Mouse (Mus musculus) embryonic facial prominence, embryonic 13.5 days (tissue): ENCODE data around the gene Ebi3. TPM values are rescaled to one million over a fixed set of nuclear protein-coding genes. Genes with fewer than 3 reads are reported as not detected.
"Not testable (repeated sequence)": the region's sequence is repeated elsewhere in the genome, so short reads cannot be mapped to it uniquely, and the experiment has no call there.

Experiments used
- ATAC-seq: fragments of 200-750 bp; cut with Nextera tagmentation; 2 replicates; pipeline ENCODE4 v1.8.0; 2017; ENCODE audit warnings: low read depth; ENCODE audit not compliant: insufficient number of reproducible peaks, insufficient read depth, low FRiP score, low TSS enrichment
- H3K27ac ChIP-seq: fragments of 300-500 bp; sonication (generic); 2 replicates; pipeline ENCODE4 v1.5.1; 2015; ENCODE audit warnings: moderate library complexity, mild to moderate bottlenecking, inconsistent platforms
- H3K27me3 ChIP-seq: fragments of 300-500 bp; sonication (generic); 2 replicates; pipeline ENCODE4 v1.6.1; 2015; ENCODE audit warnings: mild to moderate bottlenecking, inconsistent platforms
- H3K36me3 ChIP-seq: fragments of 300-500 bp; sonication (generic); 2 replicates; pipeline ENCODE4 v1.6.1; 2015; ENCODE audit warnings: mild to moderate bottlenecking, inconsistent platforms
- H3K4me1 ChIP-seq: fragments of 300-500 bp; sonication (generic); 2 replicates; pipeline ENCODE4 v1.6.1; 2015; ENCODE audit warnings: inconsistent platforms
- H3K4me2 ChIP-seq: fragments of 300-500 bp; sonication (generic); 2 replicates; pipeline ENCODE4 v1.6.1; 2015; ENCODE audit warnings: moderate library complexity, mild to moderate bottlenecking, inconsistent platforms
- H3K4me3 ChIP-seq: fragments of 300-500 bp; sonication (generic); 2 replicates; pipeline ENCODE4 v1.5.1; 2015; ENCODE audit warnings: mild to moderate bottlenecking, inconsistent platforms
- H3K9ac ChIP-seq: fragments of 300-500 bp; sonication (generic); 2 replicates; pipeline ENCODE4 v1.6.1; 2015; ENCODE audit warnings: mild to moderate bottlenecking, inconsistent platforms
- H3K9me3 ChIP-seq: fragments of 300-500 bp; sonication (generic); 2 replicates; pipeline ENCODE4 v1.6.1; 2016; ENCODE audit warnings: inconsistent platforms
- WGBS: fragments of 180-500 bp; shearing (Covaris S2); methylation state at CpG from one replicate; pipeline ENCODE4 v1.1.7; 2015; ENCODE audit warnings: mixed read lengths; 5-methylcytosine and 5-hydroxymethylcytosine counted together
- polyA plus RNA-seq: library from polyadenylated mRNA; unstranded; fragments of >200 nt; fragmentation: Nextera tagmentation; extraction: Ambion mirVana; gene quantifications from 2 replicates; pipeline ENCODE4 v1.2.1, GENCODE M21; 2015

Gene Ebi3
- 1.3 and 1.9 TPM in 2 replicates for polyA plus RNA-seq

DNA sequence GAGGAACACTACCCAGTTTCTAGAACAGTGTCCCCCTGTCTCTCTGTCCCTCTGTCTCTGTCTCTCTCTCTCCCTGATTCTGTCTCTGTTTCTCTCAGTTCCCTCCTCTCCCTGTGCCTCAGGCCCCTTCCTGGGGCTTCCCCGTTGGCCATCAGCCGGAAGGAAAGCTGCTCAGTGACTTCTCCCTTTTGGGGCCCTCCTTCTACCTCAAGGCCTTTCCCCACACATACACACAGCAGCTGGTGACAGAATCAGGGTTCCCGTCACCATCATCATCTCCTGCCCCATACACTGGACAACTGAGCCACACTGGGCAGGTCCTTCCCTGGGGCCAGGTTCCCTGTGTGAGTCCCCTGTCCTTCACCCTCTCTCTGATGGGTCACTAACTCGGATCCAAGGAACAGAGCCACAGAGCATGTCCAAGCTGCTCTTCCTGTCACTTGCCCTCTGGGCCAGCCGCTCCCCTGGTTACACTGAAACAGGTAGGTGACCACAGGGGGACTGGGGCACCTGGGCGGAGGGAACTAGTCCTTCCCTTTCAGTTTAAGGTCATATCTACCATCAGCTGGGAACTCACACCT is at the start of gene Ebi3:
Ebi3 (plus strand) TSS at position 194 of the 581 bp plus-strand sequence.
- Histone ChIP-seq H3K4me1 (peaks cover 15% of the 10 kb centered on the region), H3K4me3 (no peak within 1 kb of the TSS), H3K4me2 (no peak within 1 kb of the TSS), H3K36me3 (no peaks in the 10 kb centered on the region), H3K27me3 (peaks cover 26% of the 10 kb centered on the region), H3K9ac (no peak within 1 kb of the TSS), H3K9me3 (no peaks in the 10 kb centered on the region), H3K27ac (no peak within 1 kb of the TSS)
- WGBS, result 68% methylated on average over 6 of the region's 6 CpGs
- ATAC-seq, result no peak

DNA sequence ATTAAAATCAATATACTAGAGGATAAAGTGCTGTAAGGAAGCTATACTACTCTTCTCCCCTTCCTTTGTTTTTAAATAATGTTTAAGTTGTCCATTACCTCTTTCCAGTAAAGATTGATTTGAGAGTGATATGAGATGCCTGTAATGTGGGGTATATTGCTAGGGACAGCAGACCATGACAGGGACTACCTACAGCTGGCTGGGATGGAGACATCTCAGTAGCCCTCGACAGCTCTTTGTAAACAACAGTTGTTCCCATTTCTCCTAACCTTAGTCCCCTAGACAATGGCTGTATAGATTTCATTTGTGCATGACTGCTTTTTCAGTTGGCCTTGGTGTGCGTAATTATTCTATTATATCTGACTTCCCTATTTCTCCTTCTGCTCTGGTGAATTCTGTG is 49.4 kb upstream of the Ebi3 start:
- 65% methylated on average over 2 of the region's 2 CpGs for whole genome bisulfite sequencing
- no peaks in the 10 kb centered on the region for H3K27me3 ChIP-seq

DNA sequence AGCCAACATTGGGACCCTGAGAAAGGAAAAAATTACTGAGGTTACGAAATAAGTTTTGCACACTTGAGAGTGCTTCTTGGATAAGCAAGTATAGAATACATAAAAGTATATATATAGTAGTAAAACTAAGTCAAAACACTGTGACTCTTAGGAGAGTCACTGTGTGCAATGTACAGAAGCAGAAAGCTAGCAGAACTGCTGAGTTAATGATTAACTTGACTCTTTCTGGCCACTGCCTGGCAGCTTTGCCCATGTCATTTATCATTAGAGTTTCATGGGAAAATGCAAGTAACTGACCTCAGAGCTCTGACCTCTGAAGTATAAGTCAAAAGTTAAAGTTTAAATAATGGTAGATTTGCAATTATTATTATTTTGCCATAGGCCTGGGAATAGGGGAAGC is 48.8 kb upstream of the Ebi3 start:
- no peaks in the 10 kb centered on the region for H3K27me3 ChIP-seq
- H3K27ac ChIP-seq, result no peak overlapping the region
- no peaks in the 10 kb centered on the region for H3K4me1 ChIP-seq
- H3K4me2 ChIP-seq, result no peak overlapping the region
- no peaks in the 10 kb centered on the region for H3K36me3 ChIP-seq
- 81% methylated on average over 1 of the region's 1 CpGs for WGBS
- H3K4me3 ChIP-seq, result no peak overlapping the region
- ATAC-seq, result no peak
- H3K9ac ChIP-seq, result no peak overlapping the region
- H3K9me3 ChIP-seq, result 0 out of 2 replicates have a peak, but pooled peaks cover 3% of the 10 kb centered on the region

More for the DNA sequence above, 49.4 kb upstream of the Ebi3 start:
- Histone ChIP-seq H3K27ac (no peak overlapping the region), H3K9ac (no peak overlapping the region), H3K9me3 (peaks cover 8% of the 10 kb centered on the region; the same call in 1 of the 2 replicates), H3K4me1 (no peaks in the 10 kb centered on the region), H3K36me3 (peaks cover 5% of the 10 kb centered on the region), H3K4me3 (no peak overlapping the region), H3K4me2 (no peak overlapping the region)
- no peak for ATAC-seq

- no peaks in the 10 kb centered on the region for H3K4me1 ChIP-seq
- H3K9ac ChIP-seq, result no peak overlapping the region
- ATAC-seq, result no peak
- H3K4me3 ChIP-seq, result no peak overlapping the region
- H3K36me3 ChIP-seq, result no peaks in the 10 kb centered on the region
- 73% methylated on average over 6 of the region's 6 CpGs for WGBS
- no peaks in the 10 kb centered on the region for H3K27me3 ChIP-seq
- 0 out of 2 replicates have a peak, but pooled peaks cover under 1% of the 10 kb centered on the region for H3K9me3 ChIP-seq
- H3K27ac ChIP-seq, result no peak overlapping the region
- H3K4me2 ChIP-seq, result no peak overlapping the region
Measured at GRCm38 (mm10) chr17:55904131-55904530, 48.3 kb upstream of the Ebi3 start.

- Histone ChIP-seq H3K4me3 (no peak overlapping the region), H3K27me3 (no peaks in the 10 kb centered on the region), H3K4me1 (no peaks in the 10 kb centered on the region), H3K4me2 (no peak overlapping the region), H3K9ac (no peak overlapping the region), H3K27ac (no peak overlapping the region), H3K9me3 (no peaks in the 10 kb centered on the region), H3K36me3 (no peaks in the 10 kb centered on the region)
- ATAC-seq, result no peak
Measured at GRCm38 (mm10) chr17:55906669-55907068, 45.8 kb upstream of the Ebi3 start.

DNA sequence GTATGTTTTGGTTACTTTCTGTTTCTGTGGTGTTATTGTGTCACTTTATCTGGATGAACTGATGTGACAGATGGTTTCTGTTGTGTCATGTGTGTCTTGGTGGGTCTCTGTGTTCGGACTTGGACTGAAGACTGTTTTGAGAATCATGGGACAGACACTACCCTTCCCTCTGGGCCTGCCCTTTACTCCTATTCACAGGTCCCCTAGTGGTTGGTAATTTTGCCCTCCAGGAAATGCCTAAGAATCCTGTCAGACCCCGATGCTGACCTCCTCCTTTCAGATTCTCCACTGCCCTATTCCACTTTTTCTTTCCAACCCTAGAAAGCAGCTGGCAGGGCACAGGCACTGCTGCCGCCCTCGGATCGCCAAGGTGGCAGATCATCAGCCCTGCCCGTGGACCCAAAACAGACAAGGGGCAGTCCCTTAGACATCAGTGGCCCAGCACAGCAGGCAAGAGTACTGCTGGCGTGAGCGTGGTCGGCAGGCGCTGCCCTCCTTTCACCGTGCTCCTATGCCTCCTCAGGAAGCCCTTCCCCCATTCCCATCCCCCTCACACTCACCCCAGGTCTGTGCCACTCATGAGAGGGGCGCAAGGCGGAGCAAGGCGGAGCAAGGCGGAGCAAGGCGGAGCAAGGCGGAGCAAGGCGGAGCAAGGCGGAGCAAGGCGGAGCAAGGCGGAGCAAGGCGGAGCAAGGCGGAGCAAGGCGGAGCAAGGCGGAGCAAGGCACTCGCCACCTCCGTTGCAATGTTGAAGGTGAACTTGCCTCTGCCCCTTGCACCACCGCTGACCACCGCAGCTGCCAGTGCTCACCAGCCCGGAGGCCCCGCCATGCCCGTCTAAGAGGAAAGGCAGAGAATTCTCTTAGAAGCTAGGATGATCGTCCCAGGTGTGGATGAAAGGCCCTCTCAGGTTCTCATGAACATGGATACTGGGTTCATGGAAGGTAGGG is 20.6 kb upstream of the Ebi3 start:
- WGBS, result under 1% methylated on average over 33 of the region's 33 CpGs
- Histone ChIP-seq H3K9me3 (0 out of 2 replicates have a peak, but pooled peaks cover 5% of the 10 kb centered on the region), H3K36me3 (no peaks in the 10 kb centered on the region), H3K4me2 (peak overlapping the region; percentile 75), H3K4me3 (peak overlapping the region; percentile 63), H3K27ac (peak overlapping the region; percentile 83), H3K27me3 (no peaks in the 10 kb centered on the region), H3K9ac (peak overlapping the region; percentile 83), H3K4me1 (0 out of 2 replicates have a peak, but pooled peaks cover 3% of the 10 kb centered on the region)
- peak; percentile 91 for ATAC-seq

- Histone ChIP-seq H3K9ac (peak overlapping the region; percentile 83; the same call in 1 of the 2 replicates), H3K27me3 (no peaks in the 10 kb centered on the region), H3K9me3 (peaks cover 9% of the 10 kb centered on the region; the same call in 1 of the 2 replicates), H3K27ac (no peak overlapping the region), H3K4me3 (peak overlapping the region; percentile 63), H3K36me3 (no peaks in the 10 kb centered on the region), H3K4me1 (0 out of 2 replicates have a peak, but pooled peaks cover 3% of the 10 kb centered on the region), H3K4me2 (peak overlapping the region; percentile 75)
- no peak for ATAC-seq
- 79% methylated on average over 2 of the region's 2 CpGs for WGBS
Measured at GRCm38 (mm10) chr17:55932635-55933034, 19.8 kb upstream of the Ebi3 start.

DNA sequence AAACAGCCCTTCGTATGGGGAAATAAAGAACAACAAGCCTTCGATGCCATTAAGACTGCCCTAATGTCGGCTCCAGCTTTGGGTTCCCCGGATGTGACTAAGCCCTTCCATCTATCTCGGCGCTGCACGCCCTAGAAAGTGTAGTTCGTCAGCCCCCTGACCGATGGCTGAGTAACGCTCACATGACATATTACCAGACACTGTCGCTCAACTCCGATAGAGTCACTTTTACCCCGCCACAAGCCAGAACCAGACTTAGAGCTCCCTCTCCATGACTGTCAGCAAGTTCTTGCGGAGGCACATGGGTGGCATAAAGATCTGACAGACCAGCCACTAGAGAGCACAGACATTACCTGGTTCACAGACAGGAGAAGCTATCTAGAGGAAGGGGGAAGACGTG is 19.2 kb upstream of the Ebi3 start:
- ATAC-seq, result no peak
- 0 out of 2 replicates have a peak, but pooled peaks cover 3% of the 10 kb centered on the region for H3K4me1 ChIP-seq
- H3K4me2 ChIP-seq, result no peak overlapping the region
- 96% methylated on average over 15 of the region's 15 CpGs for WGBS
- no peaks in the 10 kb centered on the region for H3K27me3 ChIP-seq
- H3K4me3 ChIP-seq, result no peak overlapping the region
- peaks cover 3% of the 10 kb centered on the region; the same call in 1 of the 2 replicates for H3K36me3 ChIP-seq
- no peak overlapping the region for H3K27ac ChIP-seq
- H3K9me3 ChIP-seq, result peaks cover 12% of the 10 kb centered on the region
- no peak overlapping the region for H3K9ac ChIP-seq

GRCm38 (mm10) chr17:55944387-55944865 is 8.0 kb upstream of the Ebi3 start:
- Histone ChIP-seq H3K4me3 (peak overlapping the region; percentile 52), H3K27ac (peak overlapping the region; percentile 89), H3K36me3 (peaks cover 11% of the 10 kb centered on the region), H3K4me2 (peak overlapping the region; percentile 82), H3K9ac (peak overlapping the region; percentile 74)
- 36% methylated on average over 10 of the region's 10 CpGs for WGBS
- not testable (repeated sequence) for H3K27me3 ChIP-seq, H3K9me3 ChIP-seq, H3K4me1 ChIP-seq, ATAC-seq

DNA sequence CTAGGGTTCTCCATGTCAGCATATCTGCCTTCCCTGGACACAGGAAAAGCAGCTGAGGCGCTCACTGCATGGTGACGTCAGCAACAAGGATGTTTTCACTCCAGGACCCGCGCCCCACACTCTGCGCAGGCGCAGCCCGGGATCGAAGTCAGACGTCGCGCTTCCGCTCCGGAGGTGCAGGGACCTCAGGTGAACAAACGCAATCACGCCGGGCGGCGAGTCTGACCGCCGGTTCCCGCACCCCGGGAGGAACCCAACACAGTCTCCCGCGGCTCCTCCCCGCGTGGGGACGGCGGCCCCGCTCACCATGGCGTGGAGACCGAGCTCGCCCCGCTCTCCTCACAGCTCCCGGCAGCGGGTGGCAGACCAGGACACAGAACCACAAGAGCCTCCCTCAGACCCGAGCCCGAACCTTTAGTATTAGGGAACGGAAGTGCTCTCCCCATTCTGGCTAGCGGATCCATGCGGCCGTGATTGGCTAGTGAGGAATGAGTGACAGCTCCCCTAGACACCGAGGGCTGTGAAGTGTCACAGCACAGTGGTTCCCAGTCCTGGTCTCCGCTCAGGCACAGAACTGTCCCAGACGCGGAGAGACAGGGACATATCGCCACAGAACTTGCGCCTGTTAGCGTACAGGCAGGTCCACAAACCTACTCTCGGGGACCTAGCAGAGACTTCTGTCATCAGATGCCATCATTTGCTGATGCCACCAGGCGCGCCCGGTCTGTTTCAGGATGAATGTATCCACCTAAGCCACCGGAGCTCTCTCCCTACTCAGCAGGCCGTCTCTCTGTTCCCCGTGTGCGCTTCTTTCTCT is 7.4 kb upstream of the Ebi3 start:
- peak; percentile 93 for ATAC-seq
- Histone ChIP-seq H3K4me3 (peak overlapping the region; percentile 52), H3K9ac (peak overlapping the region; percentile 74), H3K4me2 (peak overlapping the region; percentile 82), H3K27ac (peak overlapping the region; percentile 89)
- not testable (repeated sequence) for H3K27me3 ChIP-seq, H3K9me3 ChIP-seq, H3K36me3 ChIP-seq, H3K4me1 ChIP-seq
- WGBS, result under 1% methylated on average over 56 of the region's 56 CpGs

- no peaks in the 10 kb centered on the region for H3K9me3 ChIP-seq
- no peaks in the 10 kb centered on the region for H3K36me3 ChIP-seq
- peak overlapping the region; percentile 82 for H3K4me2 ChIP-seq
- no peak for ATAC-seq
- WGBS, result 27% methylated on average over 5 of the region's 5 CpGs
- peak overlapping the region; percentile 89 for H3K27ac ChIP-seq
- H3K4me1 ChIP-seq, result peaks cover 6% of the 10 kb centered on the region; the same call in 1 of the 2 replicates
- peak overlapping the region; percentile 74 for H3K9ac ChIP-seq
- peaks cover 2% of the 10 kb centered on the region; the same call in 1 of the 2 replicates for H3K27me3 ChIP-seq
- H3K4me3 ChIP-seq, result peak overlapping the region; percentile 52
Measured at GRCm38 (mm10) chr17:55945696-55946095, 6.7 kb upstream of the Ebi3 start.
